Mouse (Mus musculus) embryonic fibroblast, embryonic 13.5 days (primary cell): ENCODE data around the gene Tom1l2.

Experiments used
- CTCF ChIP-seq: IDR thresholded peaks from 2 replicates; pipeline ENCODE4 v1.5.1; 2011; ENCODE audit warnings: mild to moderate bottlenecking, control low read depth, low read length, moderate library complexity, borderline replicate concordance; ENCODE audit not compliant: insufficient read depth
- POLR2A ChIP-seq: IDR thresholded peaks from 2 replicates; pipeline ENCODE4 v1.6.1; 2011; ENCODE audit warnings: low read depth, mild to moderate bottlenecking, control low read depth, low read length, moderate library complexity

DNA sequence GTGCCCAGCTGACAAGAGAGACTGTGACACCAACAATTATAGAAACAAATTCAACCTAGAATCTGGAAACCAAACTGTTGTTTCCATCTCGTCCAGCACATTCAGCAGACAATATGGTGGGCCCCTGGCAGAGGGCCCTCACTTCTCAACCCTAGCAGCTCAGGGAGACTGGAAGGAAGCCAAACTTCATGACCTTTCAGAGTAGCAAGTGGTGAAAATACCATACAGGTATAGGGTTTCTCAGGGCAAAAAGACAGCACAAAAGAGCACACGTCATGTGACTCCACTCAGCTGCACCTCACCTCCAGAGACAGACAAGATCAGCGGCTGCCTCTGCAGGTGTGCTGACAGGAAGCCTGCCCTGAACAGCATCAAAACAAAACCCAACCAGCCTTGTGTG lies 18.6 kb downstream of the Tom1l2 start:
- TF ChIP-seq CTCF: no peak
- no peak for TF ChIP-seq POLR2A
